Mouse (Mus musculus) G1E (cell line): ENCODE measurements around the gene Qtrt1. TPM values are rescaled to one million over a fixed set of nuclear protein-coding genes. Genes with fewer than 3 reads are reported as not detected.

Source experiments
- ATAC-seq: 2 replicates; pipeline ENCODE4 v1.8.0; 2016; ENCODE audit warnings: mild to moderate bottlenecking; ENCODE audit not compliant: insufficient number of reproducible peaks, poor library complexity, low FRiP score, severe bottlenecking; ENCODE audit errors: extremely low read depth
- DNase-seq: peaks from one replicate; pipeline ENCODE4 v3.0.0; 2012; ENCODE audit warnings: low spot score
- H3K27me3 ChIP-seq: 2 replicates; pipeline ENCODE4 v1.6.1; 2012; ENCODE audit warnings: mild to moderate bottlenecking, low read length, inconsistent platforms; ENCODE audit not compliant: insufficient read depth
- H3K36me3 ChIP-seq: replicated peaks from 2 replicates; pipeline ENCODE3; 2012; ENCODE audit warnings: mild to moderate bottlenecking, inconsistent platforms
- H3K4me1 ChIP-seq: 2 replicates; pipeline ENCODE4 v1.6.1; 2012; ENCODE audit warnings: low read depth, low read length, inconsistent platforms, mixed read lengths; ENCODE audit not compliant: insufficient read depth
- H3K4me3 ChIP-seq: 2 replicates; pipeline ENCODE4 v1.5.1; 2012; ENCODE audit warnings: low read depth, mild to moderate bottlenecking, inconsistent platforms, low read length, moderate library complexity, mixed read lengths
- H3K9me3 ChIP-seq: replicated peaks from 2 replicates; pipeline ENCODE4 v1.6.1; 2012; ENCODE audit warnings: inconsistent platforms
- CTCF ChIP-seq: IDR thresholded peaks from 2 replicates; pipeline ENCODE4 v1.5.1; 2012; ENCODE audit warnings: low read depth, low read length, inconsistent platforms, mixed read lengths
- GATA1 ChIP-seq: IDR thresholded peaks from 2 replicates; pipeline ENCODE4 v1.6.1; 2012; ENCODE audit warnings: borderline replicate concordance, low read length, inconsistent platforms, mixed read lengths
- GATA2 ChIP-seq: IDR thresholded peaks from 2 replicates; pipeline ENCODE4 v1.6.1; 2012; ENCODE audit warnings: low read depth, low read length, inconsistent platforms, borderline replicate concordance
- POLR2AphosphoS5 ChIP-seq: IDR thresholded peaks from 2 replicates; pipeline ENCODE4 v1.6.1; 2012; ENCODE audit warnings: low read depth, low read length, inconsistent platforms; ENCODE audit not compliant: insufficient replicate concordance
- TAL1 ChIP-seq: conservative IDR thresholded peaks from 2 replicates; pipeline ENCODE4 v1.6.1; 2012; ENCODE audit warnings: low read depth, low read length, inconsistent platforms, mixed read lengths
- polyA plus RNA-seq: library from polyadenylated mRNA; stranded (reverse); fragments of >175 nt; gene quantifications from 2 replicates; pipeline ENCODE4 v1.2.3, GENCODE M21; 2012
- total RNA-seq, 2 experiments: library from RNA; stranded (forward) in 1 of 2; stranded (reverse) in 1 of 2; fragments of 200-1000 nt in 1 of 2; fragments of >200 nt in 1 of 2; fragmentation: Nextera tagmentation in 1 of 2; gene quantifications; 2 replicates each; pipeline ENCODE4 v1.2.3; 2014 to 2017

Qtrt1 gene
- total and polyA plus RNA-seq, 3 experiments: 20.7 to 72.7 (median 34.3) TPM

DNA sequence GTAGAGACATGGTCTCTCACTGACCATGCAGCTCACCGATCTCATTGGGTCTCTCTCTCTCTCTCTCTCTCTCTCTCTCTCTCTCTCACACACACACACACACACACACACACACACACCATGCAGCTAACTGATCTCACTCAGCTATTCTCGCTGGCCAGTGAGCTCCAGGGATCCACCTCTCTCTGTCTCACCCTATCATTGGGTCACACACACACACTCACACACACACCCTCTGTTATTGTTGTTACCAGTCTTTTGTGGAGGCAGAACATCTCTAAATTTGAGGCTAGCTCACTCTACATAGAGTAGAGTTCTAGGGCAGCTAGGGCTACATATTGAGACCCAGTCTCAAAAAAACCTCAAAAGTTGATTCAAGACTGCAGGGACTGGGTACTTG lies 14.9 kb downstream of the Qtrt1 start:
- ATAC-seq (no peak), DNase-seq (no peak)
- Histone ChIP-seq H3K4me1 (peaks cover 69% of the 10 kb centered on the region), H3K36me3 (peaks cover 65% of the 10 kb centered on the region), H3K9me3 (no peaks in the 10 kb centered on the region), H3K4me3 (peak overlapping the region; percentile 98; the same call in 1 of the 2 replicates), H3K27me3 (no peaks in the 10 kb centered on the region)
- TF ChIP-seq POLR2AphosphoS5: no peak
- TF ChIP-seq CTCF: no peak
- TF ChIP-seq GATA2: no peak
- TF ChIP-seq GATA1: no peak
- no peak for TF ChIP-seq TAL1

DNA sequence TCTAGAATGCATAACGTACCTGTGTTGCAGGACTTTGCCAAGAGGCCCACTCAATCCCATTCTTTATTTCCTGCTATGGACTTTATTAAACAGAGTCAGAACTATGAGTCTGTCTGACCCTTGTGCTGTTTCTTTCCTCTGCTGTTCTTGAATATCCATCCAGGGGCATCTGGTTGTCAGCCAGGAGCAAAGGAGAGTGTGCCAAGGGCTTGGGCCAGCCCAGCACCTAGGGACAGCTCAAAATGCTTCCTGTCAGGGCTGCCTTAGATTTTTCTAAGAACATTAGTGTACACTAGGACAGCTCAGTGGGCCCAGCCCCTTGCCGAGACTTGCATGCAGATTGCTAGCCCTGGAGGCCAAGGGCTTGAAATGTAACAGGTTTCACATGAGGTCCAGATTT lies 16.1 kb downstream of the Qtrt1 start:
- H3K4me1 ChIP-seq: peaks cover 64% of the 10 kb centered on the region
- peaks cover 64% of the 10 kb centered on the region for H3K36me3 ChIP-seq
- H3K27me3 ChIP-seq: no peaks in the 10 kb centered on the region
- no peaks in the 10 kb centered on the region for H3K9me3 ChIP-seq
- no peak for DNase-seq
- TF ChIP-seq GATA1: no peak
- TF ChIP-seq POLR2AphosphoS5: no peak
- no peak for TF ChIP-seq GATA2
- no peak for TF ChIP-seq CTCF
- TF ChIP-seq TAL1: no peak
- H3K4me3 ChIP-seq: no peak overlapping the region
- no peak for ATAC-seq

DNA sequence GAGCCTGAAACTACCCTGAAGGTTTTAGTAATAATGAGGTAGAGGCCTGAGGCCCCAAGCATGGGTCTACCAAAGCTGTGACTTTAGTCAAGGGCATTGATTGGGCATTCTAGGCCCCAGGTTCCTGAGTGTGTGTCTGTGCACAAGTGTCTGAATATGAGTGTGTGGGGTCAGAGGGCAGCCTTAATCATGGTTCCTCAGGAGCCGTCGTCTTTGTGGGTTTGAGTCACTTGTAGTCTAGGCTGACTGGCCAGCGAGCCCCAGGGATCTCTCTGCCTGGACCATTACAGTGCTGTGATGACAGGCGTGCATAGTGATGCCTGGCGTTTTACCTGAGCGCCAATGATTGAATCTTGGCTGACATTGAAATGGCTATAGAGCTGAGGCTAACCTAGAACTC lies 16.5 kb downstream of the Qtrt1 start:
- Histone ChIP-seq H3K36me3 (peaks cover 63% of the 10 kb centered on the region), H3K4me3 (no peak overlapping the region), H3K27me3 (no peaks in the 10 kb centered on the region), H3K9me3 (no peaks in the 10 kb centered on the region), H3K4me1 (peaks cover 60% of the 10 kb centered on the region)
- ATAC-seq (no peak), DNase-seq (no peak)
- TF ChIP-seq CTCF: no peak
- TF ChIP-seq POLR2AphosphoS5: no peak
- no peak for TF ChIP-seq TAL1
- no peak for TF ChIP-seq GATA1
- TF ChIP-seq GATA2: no peak

DNA sequence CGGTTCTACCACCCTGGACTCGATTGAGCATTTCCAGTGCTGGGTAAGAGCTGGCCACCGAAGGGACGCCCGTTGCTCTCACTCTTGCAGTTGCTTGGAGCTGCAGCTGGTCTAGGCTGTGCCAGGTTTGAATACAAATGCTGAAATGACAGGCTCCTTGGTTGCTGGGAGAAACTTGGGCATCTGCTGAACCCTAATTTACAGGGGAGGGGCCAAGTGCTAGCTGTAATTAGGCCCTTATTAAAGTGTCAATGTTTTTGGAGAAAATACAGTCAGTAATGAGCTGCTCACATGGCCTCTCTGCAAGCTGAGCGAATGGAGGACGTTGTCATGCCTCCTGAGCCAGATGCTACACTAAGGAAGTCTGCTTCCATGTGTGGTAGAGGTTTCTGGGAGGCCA lies 19.1 kb downstream of the Qtrt1 start:
- H3K9me3 ChIP-seq: no peaks in the 10 kb centered on the region
- H3K27me3 ChIP-seq: no peaks in the 10 kb centered on the region
- H3K4me3 ChIP-seq: no peak overlapping the region
- DNase-seq (no peak), ATAC-seq (no peak)
- peaks cover 84% of the 10 kb centered on the region for H3K36me3 ChIP-seq
- TF ChIP-seq CTCF (no peak), TAL1 (no peak), GATA1 (no peak), POLR2AphosphoS5 (no peak), GATA2 (no peak)
- peaks cover 59% of the 10 kb centered on the region for H3K4me1 ChIP-seq

GRCm38 (mm10) chr9:21432066-21432465 lies 20.4 kb downstream of the Qtrt1 start:
- TF ChIP-seq GATA1 (no peak), TAL1 (no peak), GATA2 (no peak), POLR2AphosphoS5 (no peak), CTCF (no peak)
- Histone ChIP-seq H3K4me1 (peaks cover 62% of the 10 kb centered on the region), H3K9me3 (no peaks in the 10 kb centered on the region), H3K27me3 (no peaks in the 10 kb centered on the region), H3K4me3 (no peak overlapping the region), H3K36me3 (peaks cover 92% of the 10 kb centered on the region)
- ATAC-seq: no peak
- no peak for DNase-seq

DNA sequence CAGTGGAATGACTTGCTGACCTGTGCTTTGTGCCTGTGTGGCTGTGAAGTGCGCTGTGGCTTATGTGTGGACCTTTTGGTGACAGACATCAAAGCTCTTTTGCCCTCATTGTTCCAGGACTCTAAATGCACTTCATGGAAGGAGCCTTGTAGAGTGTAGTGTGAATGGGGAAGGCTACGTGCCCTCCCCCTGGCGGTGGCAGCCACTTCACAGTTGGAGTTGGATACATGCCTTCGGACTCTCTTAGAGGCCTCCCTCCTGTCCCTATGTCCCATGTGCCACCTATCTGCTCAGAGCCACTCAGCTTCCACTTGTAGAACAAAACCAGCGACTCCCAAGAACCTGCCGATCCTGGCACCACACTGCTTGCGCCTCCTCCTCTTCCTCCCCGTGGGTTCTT lies 22.1 kb downstream of the Qtrt1 start:
- Histone ChIP-seq H3K27me3 (no peaks in the 10 kb centered on the region), H3K4me1 (peaks cover 64% of the 10 kb centered on the region), H3K36me3 (peaks cover 88% of the 10 kb centered on the region), H3K4me3 (no peak overlapping the region), H3K9me3 (no peaks in the 10 kb centered on the region)
- TF ChIP-seq TAL1: no peak
- TF ChIP-seq GATA1: no peak
- no peak for TF ChIP-seq CTCF
- TF ChIP-seq POLR2AphosphoS5: no peak
- no peak for TF ChIP-seq GATA2
- ATAC-seq: no peak
- DNase-seq: no peak

GRCm38 (mm10) chr9:21434410-21434809 lies 22.8 kb downstream of the Qtrt1 start:
- ATAC-seq: no peak
- peaks cover 88% of the 10 kb centered on the region for H3K36me3 ChIP-seq

More at GRCm38 (mm10) chr9:21434410-21434809, 22.8 kb downstream of the Qtrt1 start:
- H3K9me3 ChIP-seq: no peaks in the 10 kb centered on the region
- H3K4me1 ChIP-seq: peaks cover 65% of the 10 kb centered on the region
- TF ChIP-seq GATA2 (no peak), TAL1 (no peak), POLR2AphosphoS5 (no peak), CTCF (no peak), GATA1 (no peak)
- H3K4me3 ChIP-seq: no peak overlapping the region
- DNase-seq: no peak
- no peaks in the 10 kb centered on the region for H3K27me3 ChIP-seq
